Mouse (Mus musculus): ENCODE results near the gene Gm3238.
"Not testable (repeated sequence)": the region's sequence is repeated elsewhere in the genome, so short reads cannot be mapped to it uniquely, and the experiment has no call there.

GRCm38 (mm10) chr10:77798164-77798920, 27.2 kb upstream of the Gm3238 start:
- TF ChIP-seq EP300, CTCF (IDR thresholded peaks at IDR 0.05; ENCODE audit: low read depth): not testable (repeated sequence)

Data from liver, postnatal 0 days (tissue).